Mouse (Mus musculus) liver, embryonic 14.5 days (tissue): ENCODE measurements around the gene Mex3d.

Source experiments
- CTCF ChIP-seq: IDR thresholded peaks from 2 replicates; pipeline ENCODE4 v1.5.1; 2016; ENCODE audit warnings: antibody characterized with exemption, low read depth, control low read depth
- EP300 ChIP-seq: IDR thresholded peaks from 2 replicates; pipeline ENCODE4 v1.6.1; 2016; ENCODE audit warnings: antibody characterized with exemption, low read depth

DNA sequence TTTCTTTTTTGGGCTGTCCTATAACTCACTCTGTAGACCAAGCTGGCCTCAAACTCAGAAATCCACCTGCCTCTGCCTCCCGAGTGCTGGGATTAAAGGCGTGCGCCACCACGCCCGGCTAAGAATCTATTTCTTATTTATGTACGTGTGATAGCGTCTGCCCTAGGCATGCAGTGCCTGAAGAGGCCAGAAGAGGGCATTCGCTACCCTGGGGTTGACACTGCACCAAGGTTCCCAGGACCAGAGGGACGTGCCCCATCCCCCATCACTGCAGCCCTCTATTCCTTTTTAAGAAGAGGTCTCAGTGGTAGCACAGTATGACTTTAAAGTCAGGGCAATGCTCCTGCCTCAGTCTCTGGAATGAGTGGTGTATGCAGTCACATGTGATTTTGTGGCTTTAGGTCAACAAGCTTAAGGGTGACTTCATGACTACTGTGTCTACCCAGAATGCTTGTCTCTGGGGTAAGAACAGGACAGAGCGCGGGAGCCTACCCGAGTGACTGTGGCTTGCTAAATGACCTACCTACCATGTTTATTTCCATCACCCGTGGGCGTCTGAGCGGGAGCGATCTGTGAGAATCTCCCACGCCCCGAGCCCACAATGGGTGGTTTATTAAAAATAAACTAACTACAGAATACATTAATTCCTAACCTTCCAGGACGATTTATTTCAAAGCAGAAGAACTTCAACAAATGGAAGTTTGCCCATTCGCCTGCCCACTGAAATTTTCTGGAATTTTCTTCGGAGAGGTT lies 17.3 kb downstream of the Mex3d start:
- TF ChIP-seq CTCF (peak; percentile 73), EP300 (no peak)
